Mouse (Mus musculus) embryonic facial prominence, embryonic 12.5 days (tissue): Measurements from ENCODE around the gene Slc35g1. TPM values are rescaled to one million over a fixed set of nuclear protein-coding genes. Genes with fewer than 3 reads are reported as not detected.

Experiments used
- ATAC-seq: fragments of 200-750 bp; cut with Nextera tagmentation; 2 replicates; pipeline ENCODE4 v1.8.0; 2017; ENCODE audit not compliant: insufficient number of reproducible peaks, insufficient read depth, low FRiP score, low TSS enrichment
- H3K27ac ChIP-seq: fragments of 300-500 bp; sonication (generic); 2 replicates; pipeline ENCODE4 v1.5.1; 2016; ENCODE audit warnings: mild to moderate bottlenecking
- H3K27me3 ChIP-seq: fragments of 300-500 bp; sonication (generic); 2 replicates; pipeline ENCODE4 v1.6.1; 2016; ENCODE audit warnings: mild to moderate bottlenecking, moderate library complexity
- H3K36me3 ChIP-seq: fragments of 300-500 bp; sonication (generic); 2 replicates; pipeline ENCODE4 v1.6.1; 2016; ENCODE audit warnings: mild to moderate bottlenecking
- H3K4me1 ChIP-seq: fragments of 300-500 bp; sonication (generic); 2 replicates; pipeline ENCODE4 v1.6.1; 2016
- H3K4me2 ChIP-seq: fragments of 300-500 bp; sonication (generic); replicated peaks from 2 replicates; pipeline ENCODE4 v1.6.1; 2016; ENCODE audit warnings: mild to moderate bottlenecking, moderate library complexity
- H3K4me3 ChIP-seq: fragments of 300-500 bp; sonication (generic); 2 replicates; pipeline ENCODE4 v1.5.1; 2016; ENCODE audit warnings: mild to moderate bottlenecking
- H3K9ac ChIP-seq: fragments of 300-500 bp; sonication (generic); 2 replicates; pipeline ENCODE4 v1.6.1; 2016; ENCODE audit warnings: mild to moderate bottlenecking, moderate library complexity
- H3K9me3 ChIP-seq: fragments of 300-500 bp; sonication (generic); 2 replicates; pipeline ENCODE4 v1.6.1; 2016; ENCODE audit warnings: mild to moderate bottlenecking, moderate library complexity
- WGBS: fragments of 180-500 bp; shearing (Covaris S2); methylation state at CpG from one replicate; pipeline ENCODE4 v1.1.7; 2016; 5-methylcytosine and 5-hydroxymethylcytosine counted together
- polyA plus RNA-seq: library from polyadenylated mRNA; unstranded; fragments of >200 nt; fragmentation: Nextera tagmentation; extraction: Ambion mirVana; gene quantifications from 2 replicates; pipeline ENCODE4 v1.2.1, GENCODE M21; 2016

The Slc35g1 gene
- polyA plus RNA-seq, 1 experiment from 2014 or later: 3.6 TPM

GRCm38 (mm10) chr19:38398966-38399365 lies 3.2 kb downstream of the Slc35g1 start:
- Histone ChIP-seq H3K4me2 (no peak overlapping the region), H3K9ac (no peak overlapping the region), H3K27me3 (peaks cover 7% of the 10 kb centered on the region; the same call in 1 of the 2 replicates), H3K9me3 (no peaks in the 10 kb centered on the region), H3K4me3 (no peak overlapping the region), H3K36me3 (no peaks in the 10 kb centered on the region), H3K4me1 (0 out of 2 replicates have a peak, but pooled peaks cover 4% of the 10 kb centered on the region), H3K27ac (no peak overlapping the region)
- no peak for ATAC-seq
- 84% methylated on average over 8 of the region's 8 CpGs for WGBS

GRCm38 (mm10) chr19:38400851-38401250 lies 5.1 kb downstream of the Slc35g1 start:
- no peak for ATAC-seq
- 0 out of 2 replicates have a peak, but pooled peaks cover 4% of the 10 kb centered on the region for H3K4me1 ChIP-seq
- no peak overlapping the region for H3K9ac ChIP-seq
- H3K36me3 ChIP-seq: no peaks in the 10 kb centered on the region
- H3K4me3 ChIP-seq: no peak overlapping the region
- H3K4me2 ChIP-seq: no peak overlapping the region
- 88% methylated on average over 2 of the region's 2 CpGs for WGBS
- no peaks in the 10 kb centered on the region for H3K9me3 ChIP-seq
- H3K27me3 ChIP-seq: peaks cover 7% of the 10 kb centered on the region; the same call in 1 of the 2 replicates
- no peak overlapping the region for H3K27ac ChIP-seq

GRCm38 (mm10) chr19:38401416-38401815 lies 5.6 kb downstream of the Slc35g1 start:
- no peaks in the 10 kb centered on the region for H3K36me3 ChIP-seq
- 0 out of 2 replicates have a peak, but pooled peaks cover under 1% of the 10 kb centered on the region for H3K4me1 ChIP-seq
- no peak for ATAC-seq
- no peak overlapping the region for H3K4me3 ChIP-seq
- 0 out of 2 replicates have a peak, but pooled peaks cover 2% of the 10 kb centered on the region for H3K27me3 ChIP-seq
- no peak overlapping the region for H3K9ac ChIP-seq
- no peaks in the 10 kb centered on the region for H3K9me3 ChIP-seq
- H3K4me2 ChIP-seq: no peak overlapping the region
- WGBS: 82% methylated on average over 2 of the region's 2 CpGs
- no peak overlapping the region for H3K27ac ChIP-seq

- no peaks in the 10 kb centered on the region for H3K27me3 ChIP-seq
- no peak overlapping the region for H3K27ac ChIP-seq
- H3K4me1 ChIP-seq: no peaks in the 10 kb centered on the region
- WGBS: 87% methylated on average over 10 of the region's 10 CpGs
- no peak for ATAC-seq
- H3K4me2 ChIP-seq: no peak overlapping the region
- H3K9ac ChIP-seq: no peak overlapping the region
- no peaks in the 10 kb centered on the region for H3K36me3 ChIP-seq
- no peak overlapping the region for H3K4me3 ChIP-seq
- no peaks in the 10 kb centered on the region for H3K9me3 ChIP-seq
Measured at GRCm38 (mm10) chr19:38410357-38411056, 14.7 kb downstream of the Slc35g1 start.

- H3K4me3 ChIP-seq: no peak overlapping the region
- ATAC-seq: no peak
- H3K4me1 ChIP-seq: no peaks in the 10 kb centered on the region
- no peak overlapping the region for H3K9ac ChIP-seq
- no peak overlapping the region for H3K4me2 ChIP-seq
- H3K9me3 ChIP-seq: no peaks in the 10 kb centered on the region
- H3K27ac ChIP-seq: no peak overlapping the region
- no peaks in the 10 kb centered on the region for H3K36me3 ChIP-seq
- no peaks in the 10 kb centered on the region for H3K27me3 ChIP-seq
- 83% methylated on average over 6 of the region's 6 CpGs for WGBS
Measured at GRCm38 (mm10) chr19:38413861-38414260, 18.1 kb downstream of the Slc35g1 start.

GRCm38 (mm10) chr19:38418819-38419423 lies 23.1 kb downstream of the Slc35g1 start:
- Histone ChIP-seq H3K4me1 (no peaks in the 10 kb centered on the region), H3K9me3 (no peaks in the 10 kb centered on the region), H3K4me2 (no peak overlapping the region), H3K27ac (no peak overlapping the region), H3K36me3 (no peaks in the 10 kb centered on the region), H3K9ac (no peak overlapping the region), H3K4me3 (no peak overlapping the region), H3K27me3 (no peaks in the 10 kb centered on the region)
- no peak for ATAC-seq
- WGBS: 76% methylated on average over 4 of the region's 4 CpGs

GRCm38 (mm10) chr19:38420751-38421295 lies 25.0 kb downstream of the Slc35g1 start:
- H3K4me3 ChIP-seq: no peak overlapping the region
- no peak for ATAC-seq
- 77% methylated on average over 4 of the region's 4 CpGs for WGBS
- H3K9ac ChIP-seq: no peak overlapping the region
- H3K27me3 ChIP-seq: no peaks in the 10 kb centered on the region
- no peak overlapping the region for H3K4me2 ChIP-seq
- no peak overlapping the region for H3K27ac ChIP-seq
- no peaks in the 10 kb centered on the region for H3K36me3 ChIP-seq
- no peaks in the 10 kb centered on the region for H3K4me1 ChIP-seq
- no peaks in the 10 kb centered on the region for H3K9me3 ChIP-seq

- H3K27ac ChIP-seq: no peak overlapping the region
- H3K4me2 ChIP-seq: no peak overlapping the region
- ATAC-seq: no peak
- H3K27me3 ChIP-seq: no peaks in the 10 kb centered on the region
- H3K9ac ChIP-seq: no peak overlapping the region
- no peaks in the 10 kb centered on the region for H3K4me1 ChIP-seq
- H3K9me3 ChIP-seq: no peaks in the 10 kb centered on the region
- no peaks in the 10 kb centered on the region for H3K36me3 ChIP-seq
- WGBS: 64% methylated on average over 7 of the region's 7 CpGs
- H3K4me3 ChIP-seq: no peak overlapping the region
Measured at GRCm38 (mm10) chr19:38421436-38421835, 25.7 kb downstream of the Slc35g1 start.

- H3K9ac ChIP-seq: no peak overlapping the region
- no peak overlapping the region for H3K4me3 ChIP-seq
- no peaks in the 10 kb centered on the region for H3K9me3 ChIP-seq
- ATAC-seq: no peak
- H3K4me2 ChIP-seq: no peak overlapping the region
- WGBS: 59% methylated on average over 6 of the region's 6 CpGs
- H3K36me3 ChIP-seq: no peaks in the 10 kb centered on the region
- H3K4me1 ChIP-seq: no peaks in the 10 kb centered on the region
- H3K27me3 ChIP-seq: no peaks in the 10 kb centered on the region
- H3K27ac ChIP-seq: no peak overlapping the region
Measured at GRCm38 (mm10) chr19:38422926-38423325, 27.1 kb downstream of the Slc35g1 start.

GRCm38 (mm10) chr19:38423884-38424283 lies 28.1 kb downstream of the Slc35g1 start:
- 32% methylated on average over 7 of the region's 7 CpGs for WGBS
- Histone ChIP-seq H3K27me3 (no peaks in the 10 kb centered on the region), H3K4me1 (no peaks in the 10 kb centered on the region), H3K4me2 (no peak overlapping the region), H3K36me3 (no peaks in the 10 kb centered on the region), H3K27ac (no peak overlapping the region), H3K9ac (no peak overlapping the region), H3K4me3 (no peak overlapping the region), H3K9me3 (no peaks in the 10 kb centered on the region)
- ATAC-seq: no peak

- Histone ChIP-seq H3K36me3 (no peaks in the 10 kb centered on the region), H3K4me1 (no peaks in the 10 kb centered on the region), H3K4me3 (no peak overlapping the region), H3K9ac (no peak overlapping the region), H3K9me3 (no peaks in the 10 kb centered on the region), H3K27me3 (no peaks in the 10 kb centered on the region), H3K4me2 (no peak overlapping the region), H3K27ac (no peak overlapping the region)
- ATAC-seq: no peak
- 43% methylated on average over 7 of the region's 7 CpGs for WGBS
Measured at GRCm38 (mm10) chr19:38424581-38424980, 28.8 kb downstream of the Slc35g1 start.

GRCm38 (mm10) chr19:38429269-38429668 lies 33.5 kb downstream of the Slc35g1 start:
- no peak overlapping the region for H3K9ac ChIP-seq
- no peaks in the 10 kb centered on the region for H3K27me3 ChIP-seq
- no peak overlapping the region for H3K4me3 ChIP-seq
- no peak overlapping the region for H3K4me2 ChIP-seq
- no peaks in the 10 kb centered on the region for H3K9me3 ChIP-seq
- H3K27ac ChIP-seq: no peak overlapping the region
- no peaks in the 10 kb centered on the region for H3K4me1 ChIP-seq
- no peaks in the 10 kb centered on the region for H3K36me3 ChIP-seq
- no peak for ATAC-seq
- 57% methylated on average over 5 of the region's 5 CpGs for WGBS
